Mouse (Mus musculus) adrenal gland, postnatal 10 days (tissue): Measurements from ENCODE around the gene Rpgrip1l. TPM values are rescaled to one million over a fixed set of nuclear protein-coding genes. Genes with fewer than 3 reads are reported as not detected.

Experiments used
- DNase-seq: peaks from one replicate; pipeline ENCODE4 v3.0.0; 2021; ENCODE audit warnings: mixed read lengths
- total RNA-seq, 2 experiments: library from RNA; stranded (reverse); gene quantifications; 2 replicates each; pipeline ENCODE4 v1.2.3; 2021

Gene Rpgrip1l
- total RNA-seq, 2 experiments from 2014 or later = 5.8 to 6.2 TPM

DNA sequence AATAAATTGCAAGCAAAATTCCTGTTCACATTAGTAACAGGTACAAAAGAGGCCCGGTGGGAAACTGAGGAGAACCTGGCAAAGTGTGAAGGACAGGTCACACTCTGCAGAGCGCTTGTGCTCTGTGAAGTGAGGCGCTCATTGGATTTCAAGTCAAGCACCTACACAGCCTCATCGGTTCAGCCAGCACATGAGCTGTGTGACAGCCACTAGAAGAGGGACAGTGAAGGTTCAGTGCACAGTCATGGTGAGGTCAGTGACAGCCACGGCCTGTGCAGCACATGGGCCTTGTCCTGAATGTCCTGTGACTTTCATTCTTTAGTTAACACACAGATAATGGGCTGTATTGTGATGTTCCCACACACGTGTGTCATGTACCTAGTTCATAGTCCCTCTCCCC lies 107.2 kb downstream of the Rpgrip1l start:
- no peak for DNase-seq

- DNase-seq = no peak
Observed at GRCm38 (mm10) chr8:91201184-91201583, 111.9 kb downstream of the Rpgrip1l start.

GRCm38 (mm10) chr8:91199876-91200275 lies 113.2 kb downstream of the Rpgrip1l start, which contains the start of gene Aktip:
Aktip (minus strand) TSS chr8:91199976.
- DNase-seq = no peak

DNA sequence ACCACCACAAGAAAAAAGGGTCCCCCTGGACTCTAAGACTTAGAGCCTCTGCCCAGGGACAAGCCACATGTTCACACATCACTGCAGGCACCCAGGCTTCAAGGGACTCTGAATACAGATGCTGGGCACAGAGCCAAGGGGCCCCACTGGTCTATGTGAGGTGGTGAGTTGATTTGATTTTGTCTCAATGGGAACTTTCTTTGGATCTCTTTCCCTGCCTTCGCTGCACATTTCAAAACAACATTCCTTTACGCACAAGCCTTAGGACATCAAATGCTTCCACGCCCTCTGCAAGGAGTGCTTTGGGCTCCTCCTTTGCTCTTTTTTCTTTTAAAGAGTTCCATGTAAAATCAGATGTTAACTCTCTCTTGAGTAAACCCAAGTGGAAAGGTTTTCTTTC lies 115.0 kb downstream of the Rpgrip1l start:
- DNase-seq = no peak

DNA sequence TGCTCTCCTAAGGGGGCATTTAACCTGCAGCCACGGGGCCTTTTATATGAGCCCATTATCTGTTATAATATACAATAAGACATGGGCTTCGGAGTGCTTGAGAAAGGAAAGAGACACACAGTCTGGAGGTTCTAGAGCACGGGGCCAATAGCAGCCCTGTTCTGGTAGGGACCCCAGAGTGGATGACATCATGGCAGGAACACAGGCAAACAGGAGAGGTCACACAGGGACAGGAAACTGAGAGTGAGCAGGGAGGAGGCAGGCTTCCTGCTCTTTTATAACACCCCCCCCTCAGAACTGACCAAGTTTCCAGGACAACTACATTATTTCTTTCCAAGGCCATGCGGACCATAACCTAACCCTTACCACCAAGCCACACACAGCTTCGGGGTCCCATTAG lies 115.8 kb downstream of the Rpgrip1l start:
- DNase-seq = no peak

GRCm38 (mm10) chr8:91196661-91197060 lies 116.4 kb downstream of the Rpgrip1l start:
- DNase-seq = peak; percentile 13

DNA sequence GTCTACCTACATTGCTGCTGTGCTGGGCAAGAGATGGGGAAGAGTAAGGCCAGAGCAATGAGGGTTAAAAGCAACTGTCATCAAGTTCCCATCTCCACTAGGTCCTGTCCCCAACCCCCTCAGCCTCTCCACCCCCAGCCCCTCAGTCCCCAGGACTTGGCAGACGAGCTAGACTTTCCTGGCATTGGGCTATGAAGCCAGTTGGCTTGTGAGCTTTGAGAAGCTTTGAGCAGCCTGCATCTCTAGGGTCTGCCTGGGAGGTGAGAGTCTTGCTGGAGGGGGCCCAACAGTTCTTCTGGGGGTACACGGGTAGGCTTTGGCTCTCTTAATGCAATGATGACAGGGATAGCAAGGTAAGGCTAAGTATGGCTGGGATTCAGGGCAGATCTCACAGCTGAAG lies 119.0 kb downstream of the Rpgrip1l start:
- DNase-seq = no peak

- DNase-seq = no peak
Observed at GRCm38 (mm10) chr8:91192941-91193340, 120.1 kb downstream of the Rpgrip1l start.

- peak; percentile 79 for DNase-seq
Observed at GRCm38 (mm10) chr8:91190816-91191340, 122.2 kb downstream of the Rpgrip1l start.

DNA sequence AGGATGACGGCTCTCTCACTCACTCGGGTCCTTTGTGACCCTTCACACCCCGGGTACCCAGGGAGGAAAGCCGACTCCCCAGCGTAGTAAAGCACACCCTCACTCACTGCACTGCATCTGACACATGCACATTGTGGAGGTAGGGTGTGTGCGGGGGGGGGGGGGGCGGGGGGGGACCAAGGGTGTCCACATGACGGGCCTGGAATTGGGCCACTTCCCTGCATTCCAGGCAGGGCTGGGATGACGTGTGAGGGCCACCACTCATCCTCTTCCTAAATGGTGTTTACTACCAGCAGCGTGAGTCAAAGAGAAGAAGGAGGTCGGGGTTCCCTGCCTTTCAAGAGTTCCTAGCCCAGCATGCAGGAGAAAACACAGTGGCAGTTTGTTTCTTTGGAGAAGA lies 124.9 kb downstream of the Rpgrip1l start:
- DNase-seq = no peak

DNA sequence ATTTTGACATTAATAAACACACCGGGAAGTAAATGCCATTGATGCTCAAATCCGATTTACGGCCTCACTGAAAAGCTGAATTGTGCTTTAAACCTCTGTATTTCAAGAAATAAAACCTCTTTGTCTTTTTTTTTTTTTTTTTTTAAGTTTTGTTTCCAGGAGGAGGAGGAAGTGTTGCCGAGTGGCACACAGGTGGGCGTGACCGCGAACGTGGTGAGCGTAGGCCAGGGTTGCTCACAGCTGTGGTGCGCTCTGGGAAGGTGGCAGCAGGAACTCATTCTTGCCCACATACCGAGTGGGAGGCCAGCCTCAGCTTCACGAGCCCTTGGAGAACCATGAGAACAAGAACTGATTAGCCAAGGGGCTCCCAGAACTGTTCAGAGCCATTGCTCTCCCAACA lies 126.7 kb downstream of the Rpgrip1l start:
- DNase-seq = no peak

DNA sequence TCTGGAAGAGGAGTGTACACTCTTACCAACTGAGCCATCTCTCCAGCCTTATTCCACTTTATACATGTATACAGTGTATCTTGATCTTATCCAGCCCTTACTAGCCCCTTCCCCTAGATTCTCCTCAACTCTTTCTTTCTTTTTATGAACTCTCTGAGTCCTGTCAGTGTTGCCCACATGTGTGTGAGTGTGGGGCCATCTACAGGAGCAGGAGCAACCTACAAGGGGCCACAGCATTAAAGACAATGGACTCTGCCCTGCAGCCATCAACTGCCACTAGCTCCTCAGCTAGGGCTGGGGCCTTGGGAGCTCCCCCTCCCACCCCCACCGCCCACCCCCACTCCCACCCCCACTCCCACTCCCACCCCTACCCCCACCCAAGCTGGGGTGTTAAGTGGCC lies 135.4 kb downstream of the Rpgrip1l start:
- DNase-seq = no peak

DNA sequence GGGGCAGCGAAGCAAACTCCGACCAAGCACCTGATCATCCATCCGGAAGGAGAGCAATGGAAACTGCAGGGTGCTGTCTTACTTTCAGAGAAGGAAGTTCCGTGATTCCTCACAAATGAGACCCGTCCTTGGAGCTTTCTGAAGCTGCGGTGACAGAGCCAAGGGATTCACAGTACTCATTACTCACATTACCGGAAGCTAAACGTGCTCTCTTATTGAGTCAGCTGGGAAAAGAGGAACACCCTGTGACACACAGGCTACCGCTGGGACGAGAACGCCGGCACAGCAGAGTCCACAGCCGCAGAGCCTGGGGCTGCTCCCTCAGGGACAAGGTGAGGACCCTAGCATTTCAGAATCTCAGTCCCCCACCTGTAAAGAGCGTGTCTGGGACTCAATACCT lies 136.9 kb downstream of the Rpgrip1l start:
- DNase-seq = no peak

- no peak for DNase-seq
Observed at GRCm38 (mm10) chr8:91171605-91172004, 141.5 kb downstream of the Rpgrip1l start.

DNA sequence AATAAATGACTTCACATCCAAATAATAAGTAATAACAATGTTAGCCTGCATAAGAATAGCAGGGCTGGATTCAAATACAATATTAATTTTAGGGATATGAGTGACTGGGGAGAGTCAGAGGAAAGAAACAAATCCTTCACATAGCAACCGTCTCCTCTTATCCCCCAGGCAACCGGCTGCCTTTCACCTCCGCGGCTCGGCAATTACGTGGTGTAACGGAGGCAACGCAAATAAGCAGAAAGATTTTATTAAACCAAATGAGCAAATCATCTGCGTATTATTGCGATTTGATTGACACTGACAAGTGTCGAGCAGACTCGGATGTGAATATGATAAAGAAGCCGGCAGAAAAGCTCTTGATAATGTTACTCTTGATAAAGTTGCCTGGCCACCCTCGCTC lies 142.1 kb downstream of the Rpgrip1l start:
- no peak for DNase-seq

GRCm38 (mm10) chr8:91170152-91170551 lies 142.9 kb downstream of the Rpgrip1l start:
- DNase-seq = no peak

Other genes starting within 250 kb of the Rpgrip1l start
- 10 to 100 TPM; 29.5 to 35.9 TPM for gene Rbl2, start 243.2 kb downstream of the Rpgrip1l start, total RNA-seq
- gene Aktip, start 113.3 kb downstream of the Rpgrip1l start, total RNA-seq = 10 to 100 TPM; 31.6 to 40.4 TPM
- gene Fto, start 263 bp upstream of the Rpgrip1l start, total RNA-seq = 10 to 100 TPM; 64.6 to 79.4 TPM